Mouse (Mus musculus) liver, embryonic 11.5 days (tissue): ENCODE measurements around the gene Optn. TPM values are rescaled to one million over a fixed set of nuclear protein-coding genes. Genes with fewer than 3 reads are reported as not detected.

Experiments
- ATAC-seq: fragments of 200-750 bp; cut with Nextera tagmentation; replicated peaks from 2 replicates; pipeline ENCODE4 v1.8.0; 2017; ENCODE audit warnings: moderate number of reproducible peaks, mild to moderate bottlenecking, moderate TSS enrichment, moderate library complexity; ENCODE audit not compliant: low FRiP score
- DNase-seq: peaks from one replicate; pipeline ENCODE4 v3.0.0-alpha.2; 2017; ENCODE audit warnings: low spot score
- H3K27ac ChIP-seq: fragments of 300-500 bp; sonication (generic); 2 replicates; pipeline ENCODE4 v1.5.1; 2014; ENCODE audit warnings: mild to moderate bottlenecking, low read depth, low read length, control low read depth
- H3K27me3 ChIP-seq: fragments of 300-500 bp; sonication (generic); replicated peaks from 2 replicates; pipeline ENCODE4 v1.6.1; 2014; ENCODE audit warnings: low read length, mixed read lengths; ENCODE audit not compliant: control insufficient read depth, insufficient read depth
- H3K36me3 ChIP-seq: fragments of 300-500 bp; sonication (generic); 2 replicates; pipeline ENCODE4 v1.6.1; 2014; ENCODE audit warnings: mild to moderate bottlenecking, low read length, moderate library complexity, mixed read lengths; ENCODE audit not compliant: control insufficient read depth, insufficient read depth
- H3K4me1 ChIP-seq: fragments of 300-500 bp; sonication (generic); replicated peaks from 2 replicates; pipeline ENCODE4 v1.6.1; 2014; ENCODE audit warnings: low read length, mixed read lengths; ENCODE audit not compliant: control insufficient read depth, insufficient read depth
- H3K4me2 ChIP-seq: fragments of 300-500 bp; sonication (generic); 2 replicates; pipeline ENCODE4 v1.6.1; 2014; ENCODE audit warnings: mild to moderate bottlenecking, control low read depth, moderate library complexity
- H3K4me3 ChIP-seq: fragments of 300-500 bp; sonication (generic); 2 replicates; pipeline ENCODE4 v1.5.1; 2014; ENCODE audit warnings: low read depth, low read length, control low read depth
- H3K9ac ChIP-seq: fragments of 300-500 bp; sonication (generic); 2 replicates; pipeline ENCODE4 v1.6.1; 2014; ENCODE audit warnings: low read depth, low read length, control low read depth
- H3K9me3 ChIP-seq: fragments of 300-500 bp; sonication (generic); 2 replicates; pipeline ENCODE4 v1.6.1; 2016; ENCODE audit warnings: low read length, inconsistent platforms, mixed read lengths; ENCODE audit not compliant: control insufficient read depth
- WGBS: fragments of 180-500 bp; shearing (Covaris S2); extraction: QIAGEN DNeasy Blood & Tissue Kit; methylation state at CpG from one replicate; pipeline ENCODE4 v1.1.7; 2014; 5-methylcytosine and 5-hydroxymethylcytosine counted together
- polyA plus RNA-seq: library from polyadenylated mRNA; unstranded; fragments of >200 nt; fragmentation: Nextera tagmentation; extraction: Ambion mirVana; gene quantifications from 2 replicates; pipeline ENCODE4 v1.2.1, GENCODE M21; 2014

The Optn gene
- polyA plus RNA-seq, 1 experiment from 2014 or later: 18.7 TPM

- H3K9ac ChIP-seq: no peak overlapping the region
- H3K4me2 ChIP-seq: no peak overlapping the region
- no peaks in the 10 kb centered on the region for H3K9me3 ChIP-seq
- H3K36me3 ChIP-seq: no peaks in the 10 kb centered on the region
- H3K4me3 ChIP-seq: no peak overlapping the region
- no peaks in the 10 kb centered on the region for H3K27me3 ChIP-seq
- no peak overlapping the region for H3K27ac ChIP-seq
- DNase-seq: no peak
- ATAC-seq: no peak
- 93% methylated on average over 5 of the region's 5 CpGs for WGBS
- H3K4me1 ChIP-seq: peaks cover 21% of the 10 kb centered on the region
These were observed 25.5 kb downstream of the Optn start for GRCm38 (mm10) chr2:5038320-5038719.

- Histone ChIP-seq H3K9ac (no peak overlapping the region), H3K27ac (no peak overlapping the region), H3K4me1 (peaks cover 15% of the 10 kb centered on the region), H3K27me3 (no peaks in the 10 kb centered on the region), H3K4me3 (no peak overlapping the region), H3K9me3 (no peaks in the 10 kb centered on the region), H3K36me3 (no peaks in the 10 kb centered on the region), H3K4me2 (no peak overlapping the region)
- WGBS: 83% methylated on average over 3 of the region's 3 CpGs
- DNase-seq: no peak
- ATAC-seq: no peak
These were observed 26.5 kb downstream of the Optn start for GRCm38 (mm10) chr2:5037390-5037789.

- Histone ChIP-seq H3K36me3 (no peaks in the 10 kb centered on the region), H3K4me3 (no peak overlapping the region), H3K27me3 (no peaks in the 10 kb centered on the region), H3K9ac (no peak overlapping the region), H3K4me2 (no peak overlapping the region), H3K9me3 (no peaks in the 10 kb centered on the region), H3K4me1 (peaks cover 7% of the 10 kb centered on the region), H3K27ac (no peak overlapping the region)
- DNase-seq: no peak
- no peak for ATAC-seq
- WGBS: 86% methylated on average over 10 of the region's 10 CpGs
These were observed 27.3 kb downstream of the Optn start for GRCm38 (mm10) chr2:5036411-5037076.

GRCm38 (mm10) chr2:5035241-5035640 is 28.6 kb downstream of the Optn start:
- Histone ChIP-seq H3K36me3 (no peaks in the 10 kb centered on the region), H3K27ac (no peak overlapping the region), H3K4me2 (no peak overlapping the region), H3K4me1 (peaks cover 4% of the 10 kb centered on the region; the same call in 1 of the 2 replicates), H3K9ac (no peak overlapping the region), H3K9me3 (no peaks in the 10 kb centered on the region), H3K27me3 (no peaks in the 10 kb centered on the region), H3K4me3 (no peak overlapping the region)
- ATAC-seq (no peak), DNase-seq (no peak)
- 84% methylated on average over 9 of the region's 9 CpGs for WGBS

GRCm38 (mm10) chr2:5034801-5035200 is 29.1 kb downstream of the Optn start:
- Histone ChIP-seq H3K4me1 (peaks cover 4% of the 10 kb centered on the region; the same call in 1 of the 2 replicates), H3K9me3 (no peaks in the 10 kb centered on the region), H3K27ac (no peak overlapping the region), H3K4me3 (no peak overlapping the region), H3K27me3 (no peaks in the 10 kb centered on the region), H3K4me2 (no peak overlapping the region), H3K36me3 (no peaks in the 10 kb centered on the region), H3K9ac (no peak overlapping the region)
- ATAC-seq (no peak), DNase-seq (no peak)
- WGBS: 79% methylated on average over 8 of the region's 8 CpGs

- H3K4me2 ChIP-seq: no peak overlapping the region
- ATAC-seq: peak; percentile 67
These were observed 30.1 kb downstream of the Optn start for GRCm38 (mm10) chr2:5033546-5034420.

GRCm38 (mm10) chr2:5032665-5033064 is 31.2 kb downstream of the Optn start:
- H3K36me3 ChIP-seq: no peaks in the 10 kb centered on the region
- no peak overlapping the region for H3K27ac ChIP-seq
- no peaks in the 10 kb centered on the region for H3K27me3 ChIP-seq
- ATAC-seq (no peak), DNase-seq (no peak)
- 71% methylated on average over 5 of the region's 5 CpGs for WGBS
- peaks cover 4% of the 10 kb centered on the region; the same call in 1 of the 2 replicates for H3K4me1 ChIP-seq
- no peaks in the 10 kb centered on the region for H3K9me3 ChIP-seq
- H3K4me2 ChIP-seq: no peak overlapping the region
- H3K4me3 ChIP-seq: no peak overlapping the region
- no peak overlapping the region for H3K9ac ChIP-seq

More at GRCm38 (mm10) chr2:5033546-5034420, 30.1 kb downstream of the Optn start:
- H3K4me1 ChIP-seq: peaks cover 4% of the 10 kb centered on the region; the same call in 1 of the 2 replicates
- H3K4me3 ChIP-seq: no peak overlapping the region
- no peak overlapping the region for H3K9ac ChIP-seq
- H3K27ac ChIP-seq: peak overlapping the region; percentile 13; the same call in 1 of the 2 replicates
- H3K9me3 ChIP-seq: no peaks in the 10 kb centered on the region
- WGBS: 52% methylated on average over 14 of the region's 15 CpGs
- no peaks in the 10 kb centered on the region for H3K36me3 ChIP-seq
- DNase-seq: no peak
- no peaks in the 10 kb centered on the region for H3K27me3 ChIP-seq

GRCm38 (mm10) chr2:5031215-5031614 is 32.6 kb downstream of the Optn start:
- H3K4me1 ChIP-seq: peaks cover 4% of the 10 kb centered on the region; the same call in 1 of the 2 replicates
- H3K27ac ChIP-seq: no peak overlapping the region
- no peaks in the 10 kb centered on the region for H3K27me3 ChIP-seq
- H3K4me2 ChIP-seq: no peak overlapping the region
- H3K9me3 ChIP-seq: no peaks in the 10 kb centered on the region
- H3K9ac ChIP-seq: no peak overlapping the region
- ATAC-seq (no peak), DNase-seq (no peak)
- H3K4me3 ChIP-seq: no peak overlapping the region
- no peaks in the 10 kb centered on the region for H3K36me3 ChIP-seq
- 81% methylated on average over 7 of the region's 7 CpGs for WGBS
